Mouse (Mus musculus) embryo, embryonic 9.5 days (tissue): ENCODE data around the gene Dclk3.

Experiments used
- DNase-seq: peaks from one replicate; pipeline ENCODE4 v3.0.0-alpha.2; 2017; ENCODE audit errors: extremely low spot score

Gene Dclk3

DNA sequence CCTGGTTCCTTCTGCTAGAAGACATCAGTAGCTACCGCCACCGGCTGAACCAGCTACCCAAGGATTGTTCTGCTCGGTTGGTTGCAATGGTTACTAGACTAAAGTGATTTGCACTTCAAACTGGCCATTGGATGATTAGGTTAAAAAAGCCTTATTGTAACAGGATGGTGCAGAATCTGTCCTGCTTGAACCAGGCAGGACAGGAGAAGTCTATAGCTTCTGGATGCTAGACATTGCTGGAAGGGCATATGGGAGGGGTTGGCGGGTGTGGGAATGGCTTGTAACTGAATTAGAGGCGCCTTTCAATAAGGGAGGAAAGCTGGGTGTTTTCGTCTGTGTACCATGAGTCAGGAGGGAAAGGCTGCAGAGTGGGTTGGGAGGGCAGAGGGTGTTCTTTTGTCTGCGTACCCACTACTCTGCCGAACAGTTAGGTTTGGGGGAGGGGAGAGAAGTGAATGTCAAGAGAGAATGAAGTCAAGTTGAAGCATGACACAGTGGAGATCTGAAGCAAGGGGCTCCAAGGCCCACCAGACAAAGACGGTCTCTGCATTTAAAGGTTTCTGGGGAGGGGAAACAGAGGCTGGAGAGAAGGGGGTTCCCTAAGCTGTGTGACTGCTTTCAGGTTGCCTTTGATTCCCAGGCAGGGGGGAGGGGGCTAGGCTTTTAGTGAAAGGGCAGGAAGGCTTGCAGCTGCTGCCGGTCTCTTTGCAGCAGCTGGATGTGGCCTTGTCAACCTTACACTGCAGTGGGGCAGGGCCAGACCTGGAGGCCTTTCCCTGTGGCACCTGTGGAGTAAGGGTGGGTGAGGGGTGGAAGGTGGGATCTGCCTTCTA is 48.0 kb downstream of the Dclk3 start:
- peak; percentile 7 for DNase-seq

DNA sequence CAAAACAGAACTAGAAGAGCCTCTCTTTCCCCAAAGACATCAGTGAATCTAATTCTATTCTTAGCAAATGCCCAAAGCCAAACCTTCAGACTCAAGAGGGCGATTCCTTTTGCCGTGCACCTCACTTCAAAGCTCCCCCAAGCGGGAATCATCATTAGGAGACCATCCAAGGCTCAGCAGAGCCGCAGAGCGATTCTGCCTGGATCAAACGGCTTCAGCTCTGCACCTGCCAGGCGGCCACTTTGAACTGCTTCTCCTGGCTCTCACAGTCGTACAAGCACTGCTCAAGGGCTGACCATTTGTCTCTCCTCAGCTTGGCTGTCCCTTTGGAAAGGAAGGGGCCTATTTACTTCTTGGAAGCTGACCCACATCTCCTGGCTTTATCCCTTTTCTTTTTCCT is 51.7 kb downstream of the Dclk3 start:
- DNase-seq: no peak

DNA sequence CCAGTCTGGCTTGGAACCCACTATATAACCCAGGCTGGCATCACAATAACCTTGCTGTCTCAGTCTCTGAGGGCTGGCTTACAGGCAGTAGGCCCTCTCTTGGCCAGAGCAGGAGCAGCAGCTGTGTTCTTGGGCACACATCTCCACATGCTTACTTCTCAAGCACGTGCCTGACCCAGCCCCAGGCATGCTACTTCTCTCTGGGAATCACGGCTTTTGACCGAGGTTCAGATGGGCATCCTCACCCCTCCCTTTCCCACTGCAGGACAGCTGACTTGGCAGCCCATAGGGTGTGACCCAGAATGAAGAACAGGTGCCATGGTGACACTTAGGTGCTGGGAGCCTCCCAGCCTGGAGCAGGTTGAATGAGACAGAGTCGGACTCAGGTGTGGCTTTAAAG is 52.4 kb downstream of the Dclk3 start:
- no peak for DNase-seq

DNA sequence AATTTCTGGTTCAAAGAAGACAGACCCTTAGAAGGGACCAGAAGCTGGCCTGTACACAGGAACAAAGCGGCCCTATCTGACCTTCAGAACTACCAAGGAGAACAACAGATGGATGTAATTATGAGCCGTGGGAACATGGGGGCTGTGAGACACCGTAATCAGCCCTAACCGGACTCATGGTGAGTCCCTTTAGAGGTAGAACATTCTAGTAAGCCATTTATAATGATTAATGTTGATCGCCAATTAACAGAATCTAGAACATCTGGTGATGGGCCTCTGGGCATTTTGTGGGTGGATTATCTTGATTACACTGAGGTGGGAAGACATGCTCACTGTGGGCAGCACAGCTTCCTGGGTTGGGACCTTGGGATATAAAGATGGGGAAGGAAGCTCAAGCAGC is 54.6 kb downstream of the Dclk3 start:
- DNase-seq: no peak

DNA sequence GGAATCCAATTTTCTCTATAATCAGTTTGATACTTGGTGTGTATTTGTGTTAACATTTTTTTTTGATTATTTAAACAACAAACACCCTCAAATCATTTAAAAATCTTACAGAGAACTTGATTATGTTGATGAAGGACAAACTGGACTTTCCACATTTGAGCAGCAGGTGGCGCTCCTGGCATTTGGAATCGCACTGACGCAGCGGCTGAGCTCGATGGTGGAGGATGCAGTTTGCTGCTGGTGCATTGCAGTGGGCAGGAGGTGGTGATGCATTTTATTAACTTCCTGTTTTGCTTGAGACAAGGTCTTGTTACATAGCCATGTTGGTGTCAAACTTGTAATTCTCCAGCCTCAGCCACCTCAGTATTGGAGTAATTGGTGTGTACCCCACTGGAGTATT is 56.7 kb downstream of the Dclk3 start:
- DNase-seq: peak; percentile 73

DNA sequence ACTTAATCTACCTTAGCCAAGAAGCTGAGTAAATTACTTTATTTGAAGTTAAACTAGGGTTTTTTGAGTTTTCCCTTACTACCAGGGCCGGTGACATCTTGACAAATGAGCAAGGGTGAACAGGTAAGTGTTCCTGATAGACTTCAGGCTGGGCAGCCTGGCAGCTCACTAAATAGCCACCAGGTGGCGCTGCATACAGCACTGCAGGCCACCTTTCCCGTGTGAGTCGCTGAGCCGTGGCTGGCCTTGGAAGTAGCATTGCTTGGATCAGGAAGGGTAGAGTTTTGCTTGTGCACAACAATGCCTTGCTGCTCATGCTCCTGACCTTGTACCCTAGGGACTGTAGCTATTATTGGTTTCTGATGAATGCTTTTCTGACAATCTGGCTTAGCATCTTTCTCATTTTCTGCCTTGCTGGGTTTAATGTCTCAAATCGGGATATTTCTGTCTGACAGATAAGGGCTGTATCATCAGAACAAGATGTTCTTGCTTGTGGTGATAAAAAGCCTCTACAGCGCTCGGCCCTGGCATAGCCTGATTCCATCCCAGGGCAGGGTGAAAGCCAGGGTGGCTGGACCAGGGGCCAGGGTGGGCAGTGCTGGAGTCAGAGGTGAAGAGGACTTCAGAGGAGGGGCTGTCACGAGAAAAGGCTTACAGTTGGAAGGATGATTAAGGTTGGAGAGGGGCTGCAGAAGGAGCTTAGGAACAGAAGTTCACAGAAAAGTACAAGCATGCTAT is 58.4 kb downstream of the Dclk3 start:
- peak; percentile 67 for DNase-seq

DNA sequence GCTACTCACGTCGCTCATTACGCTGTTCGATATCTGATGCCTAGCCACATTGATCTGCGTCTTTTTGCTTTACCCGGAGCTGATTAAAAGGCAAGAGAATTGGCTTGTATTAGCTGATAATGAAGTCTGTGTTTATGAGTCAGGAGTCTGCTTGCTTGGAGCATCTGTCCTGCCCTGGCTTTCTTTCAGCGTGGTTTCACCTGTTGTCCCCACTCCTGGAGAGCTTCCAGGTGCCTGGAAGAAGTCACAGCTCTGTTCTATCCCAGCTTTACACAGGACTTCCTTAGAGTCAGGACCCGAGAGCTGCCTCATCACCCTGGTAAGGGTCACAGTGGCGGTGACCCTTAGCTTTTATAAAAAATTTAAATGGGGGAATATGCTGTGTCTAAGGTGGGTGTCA is 61.3 kb downstream of the Dclk3 start:
- DNase-seq: no peak

DNA sequence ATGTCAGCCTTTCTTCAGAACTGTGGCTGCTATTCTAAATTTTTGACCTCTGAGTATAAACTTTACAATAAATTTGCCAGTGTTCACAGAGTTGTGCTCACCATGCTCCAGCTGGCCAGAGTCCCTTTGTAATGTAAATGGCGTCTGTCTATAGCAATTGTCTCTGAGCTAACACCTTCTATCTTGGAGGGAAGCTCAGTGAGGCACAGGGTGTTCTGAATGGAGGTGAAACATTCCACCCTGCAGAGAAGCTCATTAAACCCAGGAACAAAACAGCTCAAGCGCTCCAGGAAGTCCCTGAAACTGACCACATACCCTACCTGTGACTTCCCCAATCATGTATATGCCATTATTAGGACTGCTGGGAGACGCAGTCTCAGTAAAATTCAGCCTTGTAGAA is 67.2 kb downstream of the Dclk3 start:
- DNase-seq: no peak

DNA sequence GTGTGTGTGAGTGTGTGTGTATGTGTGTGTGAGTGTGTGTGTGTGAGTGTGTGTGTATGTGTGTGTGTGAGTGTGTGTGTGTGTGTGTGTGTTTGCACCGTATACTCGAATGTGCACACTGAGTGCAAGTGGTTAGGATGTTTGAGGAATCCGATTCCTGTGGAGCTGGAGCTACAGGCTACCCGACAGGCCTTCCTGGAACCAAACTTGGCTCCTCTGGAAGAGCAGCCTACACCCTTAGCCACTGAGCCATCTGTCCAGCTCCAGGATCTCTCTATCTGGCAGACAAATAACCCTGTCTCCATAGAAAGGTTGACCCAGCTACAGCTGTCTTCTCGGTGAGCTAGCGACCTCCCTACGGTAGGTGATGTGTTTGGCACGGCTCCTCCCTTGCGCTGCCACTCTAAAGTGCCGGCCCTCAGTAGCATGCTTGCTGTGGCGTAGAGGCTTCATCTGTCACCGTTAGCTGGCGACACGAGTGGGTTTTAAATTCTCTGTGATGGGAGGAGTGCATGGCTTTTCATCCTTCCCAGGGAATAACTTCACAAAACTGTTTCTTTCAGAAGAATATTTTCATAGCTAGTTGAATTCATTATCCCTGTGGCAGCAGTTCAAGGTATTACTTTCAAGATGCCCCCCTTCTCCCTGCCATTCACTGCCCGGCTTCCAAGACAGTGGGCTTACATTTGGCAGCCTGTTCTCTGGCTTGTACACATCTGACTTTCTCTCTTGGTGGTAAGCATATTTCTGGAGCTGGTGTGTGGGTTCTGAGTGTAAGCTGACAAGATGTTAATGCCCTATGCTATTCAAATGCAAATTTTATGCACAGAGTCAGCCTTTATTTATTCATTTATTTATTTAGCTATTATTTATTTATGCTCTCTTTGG is 75.9 kb downstream of the Dclk3 start:
- no peak for DNase-seq

DNA sequence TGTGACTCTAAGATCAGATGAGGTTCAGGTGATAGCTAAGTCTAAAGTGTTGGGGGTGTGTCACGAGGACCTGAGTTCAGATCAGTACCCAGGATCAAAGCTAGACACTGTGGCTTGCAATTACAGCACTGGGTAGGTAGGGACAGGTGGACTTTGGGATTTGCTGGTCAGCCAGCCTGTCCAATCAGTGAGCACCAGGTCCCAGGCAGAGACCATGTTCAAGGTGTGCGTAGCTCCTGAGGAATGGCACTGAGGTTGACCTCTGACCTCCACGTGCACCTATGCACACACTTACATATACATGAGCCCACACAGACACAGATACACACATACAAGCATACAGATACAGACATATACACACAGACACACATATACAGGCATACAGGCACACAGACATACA is 76.7 kb downstream of the Dclk3 start:
- DNase-seq: no peak

DNA sequence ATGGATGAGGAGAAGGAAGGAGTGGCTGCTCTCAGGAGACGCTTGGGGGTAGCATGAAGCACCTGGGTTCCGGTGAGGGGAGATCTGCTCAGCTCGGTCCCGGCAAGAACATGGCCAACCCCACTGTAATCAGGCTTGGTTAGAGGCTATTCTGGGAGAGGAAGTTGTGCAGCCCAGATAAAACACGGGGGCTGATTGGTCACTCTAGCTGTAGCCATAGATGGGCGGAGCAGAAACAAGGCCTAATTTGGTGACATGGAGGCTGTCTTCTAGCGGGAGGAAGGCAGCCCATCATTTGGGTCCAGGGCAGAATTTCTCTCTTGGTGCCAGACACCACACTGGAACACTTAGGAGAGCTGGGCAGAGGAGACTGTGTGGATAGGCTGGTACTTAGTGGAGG is 83.3 kb downstream of the Dclk3 start:
- no peak for DNase-seq

DNA sequence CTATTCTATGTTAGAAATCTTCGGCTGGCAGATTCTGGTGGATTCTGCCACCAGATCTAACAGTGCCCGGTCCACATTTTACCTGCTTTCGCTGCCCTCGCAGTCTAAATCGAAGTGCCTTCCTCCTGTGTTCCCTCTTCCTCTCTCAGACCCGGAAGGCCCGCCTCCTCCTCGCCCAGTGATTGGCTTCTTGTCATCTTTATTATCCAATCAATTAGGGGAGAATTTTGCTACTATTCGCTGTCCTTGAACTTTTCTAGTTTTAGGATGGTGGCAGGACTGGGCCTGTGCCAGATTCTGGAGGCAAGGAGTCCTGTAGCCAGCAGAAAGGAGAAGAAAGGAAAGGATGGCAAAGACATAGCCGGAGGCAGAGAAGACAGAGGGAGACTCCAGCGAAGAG is 84.2 kb downstream of the Dclk3 start:
- no peak for DNase-seq

DNA sequence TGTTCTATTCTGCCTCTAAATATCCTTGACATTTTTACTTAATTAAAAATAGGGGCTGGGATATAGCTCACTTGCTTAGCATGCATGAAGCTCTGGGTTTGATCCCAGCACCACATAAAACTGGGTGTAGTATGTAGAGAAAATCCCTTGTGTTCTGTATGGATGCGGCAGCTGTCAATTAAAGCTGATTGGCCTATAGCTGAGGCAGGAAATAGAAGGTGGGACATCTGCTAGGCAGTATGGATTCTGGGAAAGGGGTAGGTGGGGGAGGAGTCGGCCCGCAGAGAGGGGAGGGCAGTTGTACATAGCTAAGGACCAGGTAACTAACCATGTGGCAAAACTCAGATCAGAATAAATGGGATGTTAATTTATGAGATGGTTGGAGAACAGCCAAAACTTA is 85.0 kb downstream of the Dclk3 start:
- no peak for DNase-seq

DNA sequence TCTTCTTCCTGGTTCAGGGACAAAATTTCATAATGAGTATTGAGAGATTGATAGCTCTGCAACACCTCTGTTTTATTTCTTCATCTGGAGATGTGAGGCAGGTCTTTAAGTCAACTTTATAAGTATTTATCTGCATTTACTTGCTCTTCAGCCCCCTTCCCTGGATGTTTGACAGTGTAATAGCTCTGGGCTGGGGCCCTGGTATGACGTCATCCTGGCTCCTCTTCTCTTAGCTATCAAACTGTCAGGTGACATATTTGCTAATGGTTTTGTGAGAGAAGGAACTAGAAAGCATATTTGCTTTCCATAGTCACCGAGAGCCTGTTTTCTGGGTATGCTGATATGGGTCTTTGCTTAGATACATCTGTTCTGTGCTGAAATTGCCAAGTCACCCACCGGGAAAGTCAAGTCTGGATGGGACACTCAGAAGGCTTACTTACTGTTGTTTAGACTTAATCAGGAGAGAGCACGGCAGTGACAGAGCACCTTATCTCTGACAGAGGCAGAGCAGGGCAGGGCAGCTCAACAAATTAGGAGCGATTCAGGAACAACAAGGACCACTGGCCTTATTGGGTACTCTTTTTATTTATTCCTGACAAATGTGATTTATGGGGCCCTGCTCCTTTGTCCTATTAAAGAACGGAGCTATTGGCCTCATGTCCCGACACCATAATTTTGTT is 96.0 kb downstream of the Dclk3 start:
- peak; percentile 12 for DNase-seq

DNA sequence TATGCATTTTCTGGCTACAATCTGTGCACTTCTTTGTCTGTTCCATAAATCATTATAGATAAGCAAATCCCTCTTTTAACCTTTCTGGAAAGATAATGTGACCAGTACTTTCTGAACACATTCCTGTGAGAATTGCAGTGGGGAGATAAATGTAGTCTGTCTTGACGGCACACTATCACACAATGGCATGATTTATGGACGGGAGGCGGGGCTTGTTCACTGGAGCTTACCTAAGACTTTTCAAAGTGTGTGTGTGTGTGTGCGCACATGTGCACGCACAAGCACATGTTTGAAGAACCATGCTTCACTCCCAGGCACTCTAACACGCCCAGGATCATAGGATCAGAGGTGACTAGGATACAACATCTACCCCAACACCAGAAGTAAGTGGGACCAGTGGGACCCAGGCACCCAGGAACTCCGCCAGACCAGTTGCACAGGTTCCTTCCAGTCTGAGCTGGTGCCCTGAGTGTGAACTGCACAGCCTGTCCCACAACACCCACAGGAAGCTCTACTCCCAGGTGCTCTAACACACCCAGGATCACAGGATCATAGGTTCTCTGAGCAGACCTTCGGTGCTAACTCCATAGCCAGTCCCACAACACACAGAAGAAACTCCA is 96.7 kb downstream of the Dclk3 start:
- DNase-seq: peak; percentile 11
